Mouse (Mus musculus): ENCODE data around the gene Gm47289. TPM values are rescaled to one million over a fixed set of nuclear protein-coding genes. Genes with fewer than 3 reads are reported as not detected.

Gene Gm47289
- polyA plus RNA-seq, 1 experiment from 2014 or later, result not detected

- no peaks in the 10 kb centered on the region for H3K9me3 ChIP-seq
- WGBS, result 88% methylated on average over 8 of the region's 8 CpGs
- H3K4me3 ChIP-seq, result no peak overlapping the region
- no peaks in the 10 kb centered on the region for H3K36me3 ChIP-seq
- H3K27ac ChIP-seq, result no peak overlapping the region
- H3K4me2 ChIP-seq, result no peak overlapping the region
- no peak for ATAC-seq (ENCODE audit: low FRiP score)
- H3K4me1 ChIP-seq (replicated peaks), result no peaks in the 10 kb centered on the region
- H3K9ac ChIP-seq, result no peak overlapping the region
- H3K27me3 ChIP-seq, result no peaks in the 10 kb centered on the region
Observed at GRCm38 (mm10) chr9:119144696-119145095, 14.3 kb upstream of the Gm47289 start.

- Histone ChIP-seq H3K9me3 (no peaks in the 10 kb centered on the region), H3K27ac (no peak overlapping the region), H3K36me3 (no peaks in the 10 kb centered on the region), H3K27me3 (no peaks in the 10 kb centered on the region), H3K4me2 (no peak overlapping the region), H3K4me3 (no peak overlapping the region), H3K4me1 (replicated peaks) (no peaks in the 10 kb centered on the region), H3K9ac (no peak overlapping the region)
- no peak for ATAC-seq (ENCODE audit: low FRiP score)
- 43% methylated on average over 10 of the region's 10 CpGs for WGBS
Observed at GRCm38 (mm10) chr9:119145137-119145536, 13.8 kb upstream of the Gm47289 start.

GRCm38 (mm10) chr9:119145638-119146037 is 13.3 kb upstream of the Gm47289 start:
- Histone ChIP-seq H3K36me3 (no peaks in the 10 kb centered on the region), H3K27me3 (no peaks in the 10 kb centered on the region), H3K4me1 (replicated peaks) (no peaks in the 10 kb centered on the region), H3K9me3 (no peaks in the 10 kb centered on the region), H3K4me2 (no peak overlapping the region), H3K9ac (no peak overlapping the region), H3K4me3 (no peak overlapping the region), H3K27ac (no peak overlapping the region)
- ATAC-seq (ENCODE audit: low FRiP score), result no peak
- 63% methylated on average over 6 of the region's 6 CpGs for WGBS

GRCm38 (mm10) chr9:119146098-119146770 is 12.7 kb upstream of the Gm47289 start:
- H3K27me3 ChIP-seq, result no peaks in the 10 kb centered on the region
- no peak overlapping the region for H3K27ac ChIP-seq
- no peak overlapping the region for H3K4me3 ChIP-seq
- no peak for ATAC-seq (ENCODE audit: low FRiP score)
- no peak overlapping the region for H3K9ac ChIP-seq
- no peak overlapping the region for H3K4me2 ChIP-seq
- no peaks in the 10 kb centered on the region for H3K9me3 ChIP-seq
- 86% methylated on average over 13 of the region's 13 CpGs for WGBS
- no peaks in the 10 kb centered on the region for H3K4me1 ChIP-seq (replicated peaks)
- no peaks in the 10 kb centered on the region for H3K36me3 ChIP-seq

- Histone ChIP-seq H3K4me1 (replicated peaks) (no peaks in the 10 kb centered on the region), H3K9me3 (no peaks in the 10 kb centered on the region), H3K27ac (no peak overlapping the region), H3K27me3 (0 out of 2 replicates have a peak, but pooled peaks cover 1% of the 10 kb centered on the region), H3K4me3 (no peak overlapping the region), H3K9ac (no peak overlapping the region), H3K36me3 (no peaks in the 10 kb centered on the region), H3K4me2 (no peak overlapping the region)
- no peak for ATAC-seq (ENCODE audit: low FRiP score)
- 36% methylated on average over 5 of the region's 5 CpGs for WGBS
Observed at GRCm38 (mm10) chr9:119149601-119150000, 9.4 kb upstream of the Gm47289 start.

GRCm38 (mm10) chr9:119151751-119152150 is 7.2 kb upstream of the Gm47289 start:
- ATAC-seq (ENCODE audit: low FRiP score), result no peak
- Histone ChIP-seq H3K9ac (peak overlapping the region; percentile 39; the same call in 1 of the 2 replicates), H3K27ac (no peak overlapping the region), H3K4me1 (replicated peaks) (no peaks in the 10 kb centered on the region; the same call in 1 of the 2 replicates), H3K4me2 (no peak overlapping the region), H3K9me3 (no peaks in the 10 kb centered on the region), H3K36me3 (no peaks in the 10 kb centered on the region), H3K27me3 (peaks cover 16% of the 10 kb centered on the region), H3K4me3 (no peak overlapping the region)
- 53% methylated on average over 2 of the region's 2 CpGs for WGBS

- H3K4me3 ChIP-seq, result no peak overlapping the region
- no peaks in the 10 kb centered on the region for H3K9me3 ChIP-seq
- H3K36me3 ChIP-seq, result no peaks in the 10 kb centered on the region
- no peak overlapping the region for H3K4me2 ChIP-seq
- no peak overlapping the region for H3K27ac ChIP-seq
- H3K4me1 ChIP-seq (replicated peaks), result no peaks in the 10 kb centered on the region; the same call in 1 of the 2 replicates
- H3K27me3 ChIP-seq, result peaks cover 28% of the 10 kb centered on the region
- no peak overlapping the region for H3K9ac ChIP-seq
- 84% methylated on average over 8 of the region's 8 CpGs for WGBS
- ATAC-seq (ENCODE audit: low FRiP score), result no peak
Observed at GRCm38 (mm10) chr9:119155416-119155815, 3.5 kb upstream of the Gm47289 start.

GRCm38 (mm10) chr9:119155826-119156225 is 3.1 kb upstream of the Gm47289 start:
- H3K27ac ChIP-seq, result no peak overlapping the region
- ATAC-seq (ENCODE audit: low FRiP score), result no peak
- H3K4me3 ChIP-seq, result peak overlapping the region; percentile 57; the same call in 1 of the 2 replicates
- H3K27me3 ChIP-seq, result peaks cover 28% of the 10 kb centered on the region
- H3K4me1 ChIP-seq (replicated peaks), result no peaks in the 10 kb centered on the region; the same call in 1 of the 2 replicates
- 55% methylated on average over 7 of the region's 7 CpGs for WGBS
- no peaks in the 10 kb centered on the region for H3K9me3 ChIP-seq
- peak overlapping the region; percentile 60; the same call in 1 of the 2 replicates for H3K4me2 ChIP-seq
- H3K36me3 ChIP-seq, result no peaks in the 10 kb centered on the region
- H3K9ac ChIP-seq, result no peak overlapping the region

GRCm38 (mm10) chr9:119156278-119157201 is 2.4 kb upstream of the Gm47289 start, which contains the start of gene Acaa1b:
TSS of gene Acaa1b (minus strand) at chr9:119157093.
- Histone ChIP-seq H3K4me1 (replicated peaks) (no peaks in the 10 kb centered on the region; the same call in 1 of the 2 replicates), H3K27me3 (peaks cover 28% of the 10 kb centered on the region), H3K27ac (no peak within 1 kb of the TSS), H3K9me3 (no peaks in the 10 kb centered on the region), H3K4me2 (peak within 1 kb of the TSS; percentile 60), H3K4me3 (peak within 1 kb of the TSS; percentile 57), H3K36me3 (no peaks in the 10 kb centered on the region), H3K9ac (peak within 1 kb of the TSS; percentile 68)
- WGBS, result 1% methylated on average over 64 of the region's 65 CpGs
- ATAC-seq (ENCODE audit: low FRiP score), result peak; percentile 92

GRCm38 (mm10) chr9:119160689-119161088 is 1.7 kb downstream of the Gm47289 start:
- Histone ChIP-seq H3K4me2 (no peak overlapping the region), H3K4me1 (replicated peaks) (no peaks in the 10 kb centered on the region; the same call in 1 of the 2 replicates), H3K27me3 (peaks cover 17% of the 10 kb centered on the region), H3K4me3 (no peak overlapping the region), H3K36me3 (no peaks in the 10 kb centered on the region), H3K27ac (no peak overlapping the region), H3K9me3 (no peaks in the 10 kb centered on the region), H3K9ac (no peak overlapping the region)
- 95% methylated on average over 3 of the region's 3 CpGs for WGBS
- no peak for ATAC-seq (ENCODE audit: low FRiP score)

- 88% methylated on average over 7 of the region's 7 CpGs for WGBS
- ATAC-seq (ENCODE audit: low FRiP score), result no peak
- Histone ChIP-seq H3K27me3 (no peaks in the 10 kb centered on the region), H3K36me3 (no peaks in the 10 kb centered on the region), H3K9ac (no peak overlapping the region), H3K4me1 (replicated peaks) (no peaks in the 10 kb centered on the region), H3K9me3 (no peaks in the 10 kb centered on the region; the same call in 1 of the 2 replicates), H3K4me3 (no peak overlapping the region), H3K4me2 (no peak overlapping the region), H3K27ac (no peak overlapping the region)
Observed at GRCm38 (mm10) chr9:119164743-119165142, 5.8 kb downstream of the Gm47289 start.

GRCm38 (mm10) chr9:119165548-119165947 is 6.6 kb downstream of the Gm47289 start:
- 96% methylated on average over 6 of the region's 6 CpGs for WGBS
- H3K4me2 ChIP-seq, result no peak overlapping the region
- ATAC-seq (ENCODE audit: low FRiP score), result no peak
- no peaks in the 10 kb centered on the region for H3K4me1 ChIP-seq (replicated peaks)
- H3K27ac ChIP-seq, result no peak overlapping the region
- H3K4me3 ChIP-seq, result no peak overlapping the region
- no peaks in the 10 kb centered on the region for H3K27me3 ChIP-seq
- H3K9me3 ChIP-seq, result no peaks in the 10 kb centered on the region; the same call in 1 of the 2 replicates
- H3K36me3 ChIP-seq, result no peaks in the 10 kb centered on the region
- H3K9ac ChIP-seq, result no peak overlapping the region

Measured in hindbrain, embryonic 13.5 days (tissue).